Mouse (Mus musculus) thymus, adult 2 months (tissue): ENCODE data around the gene Misp.

Experiments used
- CTCF ChIP-seq: fragments of 200-500 bp; IDR thresholded peaks from 2 replicates; pipeline ENCODE4 v1.5.1; 2012; ENCODE audit warnings: mild to moderate bottlenecking, control low read depth, low read length, moderate library complexity, borderline replicate concordance; ENCODE audit not compliant: control insufficient read depth, poor library complexity, insufficient read depth; ENCODE audit errors: extremely low read depth
- POLR2A ChIP-seq: fragments of 200-500 bp; IDR thresholded peaks from 2 replicates; pipeline ENCODE4 v1.6.1; 2012; ENCODE audit warnings: mild to moderate bottlenecking, low read length, control low read depth, moderate library complexity; ENCODE audit not compliant: control insufficient read depth, poor library complexity, insufficient read depth; ENCODE audit errors: extremely low read depth

DNA sequence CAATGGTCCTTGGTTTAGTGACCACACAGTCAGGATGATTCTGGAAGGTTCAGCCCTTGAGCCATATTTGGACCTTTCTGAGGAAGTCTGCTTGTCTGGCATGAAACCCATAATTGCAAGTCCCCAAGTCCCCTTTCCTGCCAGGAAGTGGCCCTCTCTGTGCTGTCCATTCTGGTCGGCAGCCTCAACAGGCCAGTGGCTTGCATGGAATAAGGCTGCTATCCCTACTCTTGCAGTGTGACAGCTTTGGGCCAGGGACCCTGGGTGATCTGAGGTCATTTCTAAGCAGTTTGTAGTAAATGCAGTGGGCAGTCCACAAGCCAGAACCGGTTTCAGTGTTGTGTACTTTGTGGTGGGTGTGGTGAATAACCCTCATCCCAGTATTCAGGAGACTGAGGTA lies 17.4 kb downstream of the Misp start:
- TF ChIP-seq POLR2A (no peak), CTCF (no peak)
